Mouse (Mus musculus) ovary, postnatal 10 days (tissue): Measurements from ENCODE around the gene Wdr61.
"Not testable (repeated sequence)": the region's sequence is repeated elsewhere in the genome, so short reads cannot be mapped to it uniquely, and the experiment has no call there.

Experiments used
- DNase-seq: peaks from one replicate; pipeline ENCODE4 v3.0.0; 2022; ENCODE audit warnings: low spot score

Gene Wdr61

DNA sequence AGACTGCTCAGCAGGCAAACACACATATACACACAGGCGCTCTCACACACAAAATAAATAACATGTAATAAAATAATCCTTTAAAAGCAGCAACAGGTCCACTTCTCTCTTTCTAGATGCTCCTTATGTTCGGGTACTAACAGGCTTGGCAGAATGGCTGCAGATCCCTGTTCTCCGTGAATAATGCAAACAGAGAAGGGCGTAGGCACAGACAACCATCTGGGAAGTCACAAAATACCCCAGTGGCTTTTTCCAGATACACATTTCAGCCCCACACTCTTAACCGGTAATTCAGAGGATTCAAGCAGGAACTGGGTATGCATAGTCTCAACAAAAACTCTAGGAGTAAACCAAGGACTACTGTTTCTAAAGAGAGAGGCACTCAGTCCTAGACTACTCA lies 8.0 kb downstream of the Wdr61 start:
- DNase-seq, result no peak

DNA sequence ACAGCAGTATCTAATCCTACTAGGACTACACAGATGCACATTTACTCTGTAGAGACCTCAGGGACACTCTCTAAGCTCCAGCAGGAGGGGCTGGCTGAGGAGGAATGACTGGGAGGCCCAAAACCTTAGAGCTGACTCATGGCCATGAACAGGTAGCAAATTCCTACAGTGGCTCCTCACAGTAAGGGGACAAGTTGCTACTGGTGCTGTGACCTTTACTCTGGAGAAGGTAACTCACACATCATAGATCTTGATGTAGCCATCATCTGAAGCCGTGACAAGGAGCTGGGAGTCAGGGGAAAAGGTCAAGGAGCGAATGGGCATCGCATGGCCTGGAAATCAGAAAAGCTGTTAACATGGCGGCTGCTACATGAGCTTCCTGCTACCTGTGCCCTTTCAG lies 11.7 kb downstream of the Wdr61 start:
- DNase-seq, result no peak

DNA sequence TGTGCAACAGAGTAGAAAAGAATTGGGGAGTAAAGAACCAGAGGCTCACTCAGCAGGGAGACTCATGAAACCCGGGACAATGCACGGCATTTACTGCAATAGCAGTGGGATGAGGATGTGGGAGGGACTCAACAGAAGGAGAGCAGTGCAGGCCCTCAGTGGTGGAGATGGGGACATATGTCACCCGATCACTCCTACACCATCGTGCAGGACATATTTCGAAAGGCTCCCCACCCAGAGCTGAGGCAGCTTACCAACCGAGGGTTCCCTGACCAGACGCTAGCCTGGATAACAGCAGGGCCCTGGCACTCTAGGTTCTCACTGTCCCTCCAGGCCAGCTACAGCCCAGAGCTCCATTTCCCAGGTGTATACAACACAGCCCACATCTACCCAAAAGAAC lies 12.2 kb downstream of the Wdr61 start:
- no peak for DNase-seq

DNA sequence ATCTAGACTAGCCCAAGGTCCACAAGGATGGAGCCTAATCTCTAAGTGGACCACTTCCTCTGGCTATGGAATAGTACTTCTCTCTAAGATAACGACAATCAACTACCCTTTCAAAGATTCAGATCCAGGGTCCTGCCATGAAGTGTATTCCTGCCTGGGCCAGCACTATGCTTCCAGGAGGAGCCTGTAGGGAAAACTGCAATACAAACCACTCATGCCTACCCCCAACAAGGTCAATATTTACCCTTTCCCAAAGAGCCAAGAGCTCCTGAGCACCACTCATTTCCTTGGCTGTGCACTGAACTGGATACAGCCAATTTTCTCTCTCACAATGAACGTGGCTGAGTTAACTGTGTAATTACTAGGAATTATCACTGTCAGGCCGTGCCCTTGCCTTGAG lies 16.8 kb downstream of the Wdr61 start:
- no peak for DNase-seq

DNA sequence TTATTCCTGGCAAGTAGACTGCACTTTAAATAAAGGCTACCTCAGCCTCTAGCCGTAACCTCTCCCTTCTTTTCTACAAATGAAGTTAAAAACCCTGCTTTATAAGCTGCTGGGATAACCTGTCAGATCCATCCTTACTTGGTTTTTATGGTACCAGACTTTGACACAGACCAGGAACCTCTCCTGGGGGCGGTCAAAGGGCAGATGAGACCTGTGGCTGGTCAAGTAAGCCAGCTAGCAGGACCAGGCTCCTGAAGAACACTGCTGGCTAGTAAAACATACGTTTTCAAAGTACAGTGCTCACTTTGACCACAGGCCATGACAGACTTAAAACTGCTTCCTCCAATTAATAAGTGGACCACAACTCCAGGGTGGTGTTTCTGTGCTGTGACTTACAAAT lies 18.5 kb downstream of the Wdr61 start:
- DNase-seq, result no peak

DNA sequence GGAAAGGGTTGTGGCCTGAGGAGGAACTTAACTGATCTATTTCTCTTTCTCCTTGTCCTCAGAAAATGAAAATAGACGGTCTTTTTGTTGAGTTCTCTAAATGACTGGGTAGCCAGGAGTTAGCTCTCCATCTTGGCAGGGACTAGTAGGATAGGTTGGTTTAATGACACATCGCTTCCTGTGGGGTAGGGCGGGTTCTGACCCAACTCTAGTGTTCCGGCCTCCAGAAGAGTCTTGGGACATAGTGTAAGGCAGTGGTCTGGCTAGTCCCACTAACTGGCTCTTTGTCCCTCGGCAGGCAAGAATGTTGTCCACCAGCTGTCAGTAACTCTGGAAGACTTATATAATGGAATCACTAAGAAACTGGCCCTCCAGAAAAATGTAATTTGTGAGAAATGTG lies 26.2 kb downstream of the Wdr61 start:
- DNase-seq, result no peak

DNA sequence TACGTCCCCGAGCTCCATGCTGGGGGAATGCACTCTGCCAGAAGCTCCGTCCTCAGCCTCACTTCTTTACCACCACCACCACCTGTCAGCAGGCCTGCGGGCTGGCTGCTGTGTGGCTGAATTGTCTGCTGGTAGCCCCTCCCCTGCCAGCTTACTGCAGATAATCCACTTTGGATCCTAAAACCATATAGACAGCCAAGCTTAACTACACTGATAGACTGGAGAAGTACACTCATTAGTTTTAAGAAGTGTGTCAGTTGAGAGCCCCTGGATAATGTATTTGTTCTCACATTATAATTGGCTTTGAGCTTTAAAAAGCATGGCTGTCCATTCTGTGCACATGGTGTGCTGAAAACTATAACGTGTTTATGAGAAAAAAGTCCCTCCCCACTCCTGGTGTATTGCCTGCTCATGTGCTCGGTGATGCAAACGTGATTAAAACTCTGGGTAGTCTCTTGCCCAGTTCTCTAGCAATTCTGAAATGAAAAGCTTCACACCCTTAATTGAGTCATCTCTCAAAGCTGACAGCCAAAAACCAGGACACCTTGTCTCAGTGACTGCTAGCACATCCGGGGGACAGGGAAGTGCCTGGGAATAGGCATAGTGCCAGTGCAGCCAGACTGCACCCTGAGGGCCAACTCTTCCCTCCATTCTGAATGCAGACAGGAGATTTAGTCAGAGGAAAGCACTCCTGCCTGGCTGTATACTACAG lies 26.9 kb downstream of the Wdr61 start:
- DNase-seq, result no peak

DNA sequence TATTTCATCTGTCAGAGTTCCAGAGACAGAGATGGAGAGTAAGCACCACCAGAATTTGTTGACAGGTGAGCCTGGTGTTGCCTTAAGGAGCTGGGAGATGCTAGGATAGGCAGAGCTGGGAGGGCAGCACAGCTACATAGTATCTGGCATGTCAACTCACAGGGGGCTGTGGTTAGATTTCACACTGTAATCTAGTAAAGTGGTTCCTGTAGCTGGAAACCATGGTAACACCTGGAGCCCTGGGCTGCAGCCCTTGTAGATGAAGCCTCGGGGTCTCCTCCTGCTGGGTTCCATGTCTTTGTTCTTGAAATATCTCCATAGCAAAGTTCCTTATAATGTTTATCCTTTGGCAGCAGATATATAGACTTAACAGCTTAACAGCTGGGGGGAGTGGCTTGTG lies 28.8 kb downstream of the Wdr61 start:
- no peak for DNase-seq

DNA sequence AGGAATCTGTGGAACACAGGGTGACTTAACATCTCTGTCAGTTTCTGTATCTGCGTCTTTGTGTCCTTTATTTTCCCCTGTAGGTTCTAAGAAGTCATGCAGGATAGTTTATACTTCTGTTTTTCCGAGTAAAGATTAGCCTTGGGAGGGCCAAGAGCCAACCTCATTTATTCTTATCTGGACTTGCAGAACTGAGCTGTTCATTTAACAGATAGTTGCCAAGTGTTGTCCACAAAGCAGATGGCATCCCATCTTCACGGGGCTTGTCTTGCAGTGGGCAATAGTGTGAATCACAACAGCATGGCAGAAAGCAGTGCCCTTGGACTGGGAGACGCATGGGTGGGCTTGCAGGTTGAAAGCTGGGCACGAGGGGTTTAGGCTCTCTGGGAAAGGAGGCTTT lies 30.0 kb downstream of the Wdr61 start:
- DNase-seq, result no peak

DNA sequence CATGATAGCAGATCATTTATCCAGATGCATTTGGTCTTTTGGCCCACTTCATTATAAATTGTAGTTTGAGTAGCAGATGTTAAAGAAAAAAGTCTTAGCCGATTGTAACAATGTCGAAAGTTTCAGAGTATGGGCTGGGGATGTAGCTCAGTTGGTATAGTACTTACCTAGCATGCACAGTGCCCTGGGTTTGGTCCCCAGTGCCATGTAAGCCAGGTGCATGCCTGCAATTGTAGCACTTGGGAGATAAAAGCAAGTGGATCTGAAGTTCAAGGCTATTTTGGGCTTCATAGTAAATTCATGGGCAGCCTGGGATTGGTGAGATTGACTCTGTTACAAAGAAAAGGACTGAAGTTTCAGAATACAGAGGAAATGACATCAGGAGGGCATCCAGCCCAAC lies 31.7 kb downstream of the Wdr61 start:
- DNase-seq, result no peak

DNA sequence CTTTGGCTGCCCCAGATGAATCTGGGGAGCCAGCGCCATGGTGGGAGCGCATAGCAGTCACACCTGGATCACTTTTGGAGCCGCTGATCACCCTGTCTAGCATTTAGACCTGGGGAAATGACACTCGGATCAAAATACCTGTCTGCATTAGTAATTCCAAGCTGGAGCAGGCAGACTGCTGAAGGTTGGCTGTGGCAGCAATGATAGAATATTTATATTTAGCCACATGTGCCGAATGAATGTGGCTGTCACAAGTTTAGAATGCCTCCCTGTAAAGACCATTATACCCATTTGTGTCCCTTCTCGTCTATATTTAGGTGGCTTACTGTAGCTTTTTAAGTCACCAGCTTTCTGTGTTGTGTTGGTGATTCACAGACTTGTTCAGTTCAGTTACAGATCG lies 33.6 kb downstream of the Wdr61 start:
- no peak for DNase-seq

DNA sequence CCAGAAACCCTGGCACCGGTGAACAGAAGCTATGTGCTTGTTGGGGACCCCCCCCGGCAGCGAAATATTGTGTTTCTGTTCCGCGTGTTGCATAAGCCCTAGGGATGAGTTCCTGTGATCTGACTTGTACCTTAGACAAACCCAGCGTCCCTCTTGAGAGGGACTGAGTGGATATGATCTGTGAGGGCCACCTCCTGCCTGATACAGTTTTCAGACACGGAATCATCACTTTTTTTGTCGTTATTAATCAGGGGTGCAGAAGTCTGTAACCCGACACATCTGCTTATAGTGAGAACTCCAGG lies 34.2 kb downstream of the Wdr61 start:
- DNase-seq, result no peak

DNA sequence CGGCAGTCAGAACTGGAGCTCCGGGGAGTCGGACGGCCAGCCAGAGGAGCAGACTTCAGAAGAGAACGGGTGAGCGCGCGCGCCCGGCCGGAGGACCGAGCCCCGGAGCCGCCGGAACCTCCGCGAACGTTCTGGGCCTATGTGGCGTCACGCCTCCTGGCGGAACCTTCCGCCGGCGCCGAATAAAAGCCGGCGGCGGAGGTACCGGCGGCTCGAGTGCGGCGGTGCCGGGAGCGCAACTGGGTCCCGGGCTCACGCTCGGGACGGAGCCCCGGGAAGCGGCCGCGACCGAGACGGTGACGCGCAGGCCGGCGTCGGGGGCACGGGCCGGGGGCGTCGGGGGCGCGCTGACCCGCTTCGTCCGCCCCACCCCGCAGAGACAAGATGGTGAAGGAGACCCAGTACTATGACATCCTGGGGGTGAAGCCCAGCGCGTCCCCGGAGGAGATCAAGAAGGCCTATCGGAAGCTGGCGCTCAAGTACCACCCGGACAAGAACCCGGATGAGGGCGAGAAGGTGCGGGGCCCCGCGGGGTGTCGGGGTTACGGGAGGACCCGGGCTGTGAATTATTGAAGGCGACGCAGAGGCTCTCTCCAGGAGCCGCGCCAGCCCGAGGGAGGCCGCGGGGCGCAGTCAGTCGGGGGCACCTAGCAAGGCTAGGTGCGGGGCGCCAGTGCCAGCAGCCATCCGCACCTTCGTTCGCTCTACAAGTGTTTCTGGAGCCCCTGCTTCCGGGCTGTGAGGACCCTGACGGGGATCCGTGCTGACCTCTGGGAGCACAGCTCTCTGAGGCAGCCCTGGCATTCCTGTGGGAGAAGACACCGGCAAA lies 34.8 kb downstream of the Wdr61 start:
- DNase-seq, result peak; percentile 59

DNA sequence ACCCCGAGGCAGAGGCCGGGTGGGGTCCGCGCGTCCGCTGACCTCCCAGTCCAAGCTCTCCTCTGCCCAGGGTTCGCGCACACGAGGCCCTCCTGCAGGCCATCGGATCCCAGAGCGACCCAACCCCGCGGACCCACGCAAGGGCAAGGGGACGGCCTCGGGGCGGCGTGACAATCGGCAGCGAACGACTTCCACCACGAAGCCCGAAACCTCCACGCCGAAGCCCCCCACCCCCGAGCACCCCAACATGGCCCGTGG lies 35.3 kb downstream of the Wdr61 start:
- no peak for DNase-seq

DNA sequence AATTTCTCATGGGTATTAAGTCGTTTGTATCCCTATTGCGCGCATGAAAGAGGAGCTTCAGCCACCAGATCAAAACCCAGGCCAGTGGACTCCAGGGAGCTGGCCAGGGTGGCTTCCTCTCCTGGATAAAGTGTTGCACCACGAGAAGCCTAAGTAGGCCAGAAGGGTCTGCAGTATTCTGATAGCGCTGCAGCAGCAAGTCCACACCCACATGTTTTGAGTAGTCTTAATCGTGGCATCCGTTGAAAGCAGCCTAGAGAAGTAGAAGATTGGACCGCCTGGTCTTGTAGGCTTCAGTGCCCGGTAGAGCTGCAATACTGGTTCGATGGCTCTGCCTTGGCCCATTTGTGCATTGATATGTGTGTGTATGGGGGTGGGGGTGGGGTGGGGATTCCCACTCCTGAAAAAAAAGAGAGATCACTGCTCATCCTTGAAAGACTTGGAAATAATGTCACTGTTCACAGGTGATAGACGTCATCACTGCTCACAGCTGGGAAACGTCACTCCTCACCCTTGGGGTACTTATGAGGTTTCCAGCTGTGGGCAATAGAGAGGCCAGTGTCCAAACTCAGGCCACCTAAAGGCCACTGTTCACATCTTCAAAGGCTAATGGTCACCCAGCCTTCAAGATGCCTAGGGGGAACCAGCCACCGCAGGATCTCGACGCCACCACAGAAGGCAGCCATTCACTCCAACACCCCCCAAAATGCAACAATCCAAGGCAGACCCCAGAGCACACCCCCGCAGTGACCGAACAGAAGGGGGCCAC lies 35.8 kb downstream of the Wdr61 start, which contains the start of gene Dnaja4:
Gene Dnaja4 (plus strand): TSS at position 556 of the 769 bp plus-strand sequence.
- DNase-seq, result no peak

DNA sequence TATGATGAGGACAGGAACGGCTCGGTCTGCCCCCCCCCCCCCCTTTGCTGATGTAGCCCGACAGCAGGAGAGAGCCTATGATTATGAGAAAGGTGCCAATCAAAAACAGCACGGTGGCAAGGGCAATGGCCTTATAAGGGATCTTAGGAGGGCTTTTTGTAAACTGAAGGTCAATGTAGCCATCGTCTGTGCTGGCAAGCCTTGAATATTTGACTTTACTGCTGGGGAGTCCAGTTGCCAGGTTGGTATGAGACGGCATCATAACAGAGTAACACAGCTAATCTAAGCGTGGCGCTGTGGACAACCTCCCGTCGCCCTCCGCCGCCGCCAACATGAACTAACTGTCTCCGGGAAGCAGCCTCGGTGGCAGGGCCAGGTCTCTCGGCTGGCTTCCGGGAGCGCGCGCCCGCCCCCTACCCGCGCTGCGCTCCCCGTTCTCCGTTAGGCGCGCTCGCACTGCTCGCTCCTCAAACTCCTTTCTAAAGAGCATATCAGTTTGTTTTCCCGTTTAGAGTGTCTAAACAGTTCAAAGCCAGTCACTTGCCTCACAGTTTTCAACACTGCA lies 43.0 kb downstream of the Wdr61 start:
- DNase-seq, result not testable (repeated sequence)

DNA sequence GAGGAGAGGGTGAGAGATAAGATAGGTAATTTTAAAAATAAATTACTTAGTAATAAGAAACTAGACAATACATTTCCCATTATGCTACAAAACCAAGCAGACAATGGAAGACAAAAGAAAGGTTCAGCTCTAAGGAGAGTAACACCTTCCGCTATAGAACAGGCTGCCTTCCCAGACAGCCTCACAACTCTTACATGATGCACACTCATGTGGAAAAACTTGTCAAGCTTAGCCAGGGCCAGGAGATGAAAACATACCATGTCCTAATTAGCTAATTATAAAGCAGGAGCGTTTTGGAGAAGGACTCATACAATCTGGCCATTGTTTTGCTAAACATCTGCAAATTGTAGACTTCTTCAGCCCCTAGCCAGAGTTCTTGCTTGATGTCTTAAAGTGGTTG lies 43.6 kb downstream of the Wdr61 start:
- not testable (repeated sequence) for DNase-seq

DNA sequence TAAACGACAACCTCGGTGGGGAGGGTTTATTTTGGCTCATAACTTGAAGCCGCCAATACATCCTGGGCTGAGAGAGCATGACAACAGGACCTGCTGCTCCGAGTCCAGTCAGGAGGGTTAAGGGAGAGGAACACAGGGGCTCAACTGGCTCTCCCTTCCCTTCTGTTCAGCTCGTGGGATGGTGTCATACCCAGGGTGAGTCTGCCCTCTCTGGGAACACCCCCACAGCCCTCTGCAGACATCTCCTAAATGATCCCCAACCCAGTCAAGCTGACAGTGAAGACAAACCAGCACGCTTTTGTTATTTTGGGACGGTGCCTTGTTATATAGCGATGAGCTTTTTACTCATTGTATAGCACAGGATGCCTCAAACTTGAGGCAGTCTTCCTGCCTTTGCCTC lies 44.9 kb downstream of the Wdr61 start:
- DNase-seq, result no peak

DNA sequence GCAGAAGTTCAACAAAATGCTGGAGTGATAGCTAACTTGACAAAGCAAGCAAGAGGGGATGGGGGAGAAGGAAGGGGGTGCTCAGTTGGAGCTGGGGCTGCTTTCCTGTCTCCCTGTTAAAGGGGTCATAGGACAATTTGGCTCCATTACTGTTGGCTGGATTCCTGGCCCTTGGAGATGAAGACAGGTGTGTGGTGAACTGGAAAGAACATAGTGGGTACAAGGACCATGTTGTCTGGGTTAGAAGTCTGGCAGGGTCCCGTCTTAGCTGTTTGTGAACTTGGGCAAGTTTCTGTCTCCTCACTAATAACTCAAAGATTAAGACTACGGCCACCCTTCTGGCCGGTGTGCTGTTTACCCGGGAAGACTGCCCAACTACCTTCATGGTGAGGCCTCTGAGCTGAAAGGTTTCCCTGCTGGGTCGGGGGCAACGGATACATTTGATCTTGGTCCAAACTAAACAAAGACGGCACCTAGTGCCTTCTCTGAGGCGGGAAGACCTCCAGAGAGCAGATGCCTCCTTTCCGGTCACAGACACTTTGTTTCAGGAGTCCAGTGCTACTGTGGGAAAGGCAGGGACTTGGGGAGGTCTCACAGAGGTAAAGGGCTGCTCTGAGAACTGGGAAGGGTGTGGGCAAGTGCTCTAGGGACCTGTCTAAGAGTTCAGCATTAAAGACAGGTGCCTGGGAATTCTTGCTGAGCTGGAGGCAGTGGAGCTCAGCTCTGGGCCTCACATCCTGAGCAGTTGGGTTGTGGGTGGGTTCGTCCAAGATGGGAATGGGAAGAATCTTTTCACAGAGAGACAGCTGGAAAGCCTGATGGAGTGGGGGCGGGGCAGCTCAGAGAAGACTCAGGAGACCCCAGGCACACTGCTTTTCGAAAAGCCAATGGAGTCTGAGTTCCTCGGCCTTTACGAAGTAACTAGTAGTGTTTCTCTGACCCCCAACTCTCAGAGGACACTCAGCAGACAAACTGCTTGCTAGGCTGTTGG lies 46.8 kb downstream of the Wdr61 start:
- no peak for DNase-seq

DNA sequence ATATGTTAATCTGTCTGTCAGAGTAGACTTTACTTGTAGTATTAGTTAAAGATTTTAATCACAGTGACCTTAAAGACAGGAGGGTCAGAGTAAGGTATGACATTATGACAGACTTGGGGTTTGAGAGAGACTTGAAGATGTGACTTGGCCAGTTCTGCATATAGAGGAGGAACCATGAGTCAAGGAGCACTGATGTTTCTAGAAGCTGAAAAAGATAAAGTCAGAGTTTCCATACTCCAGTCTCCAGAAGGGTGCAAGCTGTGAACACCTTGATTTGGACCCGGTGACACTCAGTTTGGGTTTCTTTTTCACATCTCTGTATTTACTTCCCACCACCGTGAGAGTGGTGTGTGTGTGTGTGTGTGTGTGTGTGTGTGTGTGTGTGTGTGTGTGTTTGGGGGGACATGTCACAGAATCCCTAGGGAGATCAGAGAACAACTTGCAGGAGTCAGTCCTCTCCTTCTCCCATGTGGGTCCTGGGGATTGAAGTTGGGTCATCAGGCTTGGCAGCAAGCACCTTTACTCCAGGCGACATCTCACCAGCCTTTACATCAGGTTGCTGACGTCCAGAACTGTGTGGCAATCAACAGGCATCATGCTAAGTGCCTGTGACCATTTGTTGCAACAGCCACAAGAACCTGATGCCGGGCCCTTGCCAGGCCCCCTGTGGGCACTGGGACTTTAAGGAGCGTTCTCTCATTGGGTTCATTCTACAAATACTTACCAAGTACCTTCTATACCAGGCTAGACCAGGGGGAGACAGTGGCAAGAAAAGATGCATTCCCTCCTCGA lies 50.3 kb downstream of the Wdr61 start:
- no peak for DNase-seq

DNA sequence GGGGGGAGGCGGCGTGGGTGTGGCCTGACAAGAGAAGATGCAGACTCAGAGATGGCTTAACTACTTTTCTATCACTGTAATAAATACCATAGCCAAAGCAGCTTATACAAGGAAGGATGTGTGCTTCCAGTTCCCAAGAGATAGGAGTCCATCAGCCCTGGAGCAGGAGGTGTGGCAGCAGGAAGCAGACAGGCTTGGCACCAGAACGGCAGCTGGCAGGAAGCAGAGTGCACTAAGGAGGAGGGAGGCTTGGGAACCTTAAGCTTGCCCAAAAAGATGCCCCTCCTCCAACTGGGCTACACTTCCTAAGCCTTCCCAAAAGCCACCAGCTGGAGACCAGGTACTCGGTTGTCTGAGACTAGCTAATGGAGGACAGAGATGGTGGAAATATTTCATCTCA lies 51.5 kb downstream of the Wdr61 start:
- no peak for DNase-seq
